Mouse (Mus musculus) brain, embryonic 14.5 days (tissue): ENCODE measurements around the gene Usp2. TPM values are rescaled to one million over a fixed set of nuclear protein-coding genes. Genes with fewer than 3 reads are reported as not detected.

ENCODE experiments used
- DNase-seq: peaks from one replicate; pipeline ENCODE4 v3.0.0-alpha.2; 2011; ENCODE audit warnings: low read depth
- CTCF ChIP-seq: fragments of 200-500 bp; IDR thresholded peaks from 2 replicates; pipeline ENCODE4 v1.5.1; 2012; ENCODE audit warnings: inconsistent platforms, mild to moderate bottlenecking, moderate library complexity, borderline replicate concordance; ENCODE audit not compliant: insufficient read depth, insufficient read length; ENCODE audit errors: extremely low read depth
- POLR2A ChIP-seq: fragments of 200-500 bp; IDR thresholded peaks from 2 replicates; pipeline ENCODE4 v1.6.1; 2012; ENCODE audit warnings: mild to moderate bottlenecking, inconsistent platforms, borderline replicate concordance; ENCODE audit not compliant: poor library complexity, insufficient read depth, insufficient read length, severe bottlenecking; ENCODE audit errors: extremely low read depth
- polyA plus RNA-seq: library from polyadenylated mRNA; depleted of rRNA; stranded (reverse); fragments of >200 nt; gene quantifications from 2 replicates; pipeline ENCODE4 v1.2.3, GENCODE M21; 2012; rRNA removed

Gene Usp2
- polyA plus RNA-seq, 1 experiment = 4.0 TPM

GRCm38 (mm10) chr9:44135731-44136411, 69.0 kb downstream of the Usp2 start:
- no peak for TF ChIP-seq CTCF
- no peak for TF ChIP-seq POLR2A
- peak; percentile 56 for DNase-seq

DNA sequence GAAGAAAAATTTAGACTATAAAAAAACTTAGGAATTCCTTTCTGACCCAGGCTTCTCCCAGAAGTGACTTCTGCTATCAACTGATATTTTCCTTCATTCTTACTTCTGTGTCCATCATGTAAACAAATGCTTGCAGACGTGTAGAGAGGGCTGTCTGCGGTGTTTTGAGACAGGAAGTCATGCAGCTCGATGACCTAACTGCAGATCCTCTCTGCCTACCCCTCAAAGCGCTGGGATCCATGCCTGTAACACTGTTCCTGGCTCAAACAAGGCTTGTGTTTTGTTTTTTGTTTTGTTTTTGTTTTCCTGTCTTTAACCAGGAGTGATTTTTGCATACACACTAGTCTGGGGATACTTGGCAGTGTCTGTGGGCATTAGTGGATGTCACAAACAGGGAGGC, 71.0 kb downstream of the Usp2 start:
- TF ChIP-seq POLR2A = no peak
- TF ChIP-seq CTCF = no peak
- no peak for DNase-seq

DNA sequence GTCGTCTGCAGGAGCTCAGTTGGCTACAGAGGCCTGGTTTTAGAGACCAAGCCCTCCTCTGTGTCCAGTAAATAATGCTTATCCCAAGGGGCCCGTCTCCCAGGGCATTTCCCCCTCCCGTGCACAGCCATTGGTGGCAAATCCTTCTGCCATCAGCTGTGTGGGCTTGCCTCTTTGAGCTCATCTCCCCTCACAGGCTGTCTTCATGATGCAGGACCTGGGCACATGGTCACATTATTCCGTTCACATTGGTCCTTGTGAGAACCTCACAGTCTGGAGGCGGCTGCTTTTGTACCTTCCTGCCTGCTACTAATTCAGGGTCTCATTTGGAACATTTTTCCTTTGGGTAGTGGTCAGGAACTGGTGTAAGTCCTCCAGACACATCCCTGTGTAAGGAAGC, 75.1 kb downstream of the Usp2 start:
- no peak for TF ChIP-seq CTCF
- TF ChIP-seq POLR2A = no peak
- DNase-seq = no peak

GRCm38 (mm10) chr9:44143421-44143820, 76.6 kb downstream of the Usp2 start:
- TF ChIP-seq POLR2A = no peak
- TF ChIP-seq CTCF = no peak

GRCm38 (mm10) chr9:44144023-44144717, 77.3 kb downstream of the Usp2 start:
- TF ChIP-seq POLR2A = no peak
- peak; percentile 23; the same call in 1 of the 2 replicates for TF ChIP-seq CTCF
- DNase-seq = peak; percentile 15

More at GRCm38 (mm10) chr9:44143421-44143820, 76.6 kb downstream of the Usp2 start:
- DNase-seq = no peak

DNA sequence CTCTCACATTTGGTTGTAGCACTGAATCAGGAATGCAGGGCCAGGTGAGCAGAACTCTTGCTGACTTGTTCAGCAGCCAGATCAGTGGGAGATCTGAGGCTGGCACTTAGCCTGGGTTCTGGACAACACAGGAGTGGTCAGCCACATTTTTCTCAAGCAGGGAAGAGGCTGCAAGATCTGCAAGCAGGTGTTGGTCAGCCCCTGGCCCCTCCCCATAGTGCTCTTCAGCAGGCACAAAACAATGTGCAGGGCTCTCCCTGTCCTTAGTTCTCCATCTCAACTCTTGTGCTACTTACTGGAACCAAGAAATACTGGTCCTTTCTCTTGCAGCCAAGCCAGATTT, 77.9 kb downstream of the Usp2 start:
- TF ChIP-seq POLR2A (no peak), CTCF (no peak)
- no peak for DNase-seq

Other genes starting within 250 kb of the Usp2 start
- gene Thy1, start 23.6 kb upstream of the Usp2 start, polyA plus RNA-seq = 11.6 and 13.1 TPM in 2 replicates
- 1.8 and 3.8 TPM in 2 replicates for gene Mfrp, start 34.7 kb downstream of the Usp2 start, polyA plus RNA-seq
- gene C1qtnf5, start 40.2 kb downstream of the Usp2 start, polyA plus RNA-seq = 5.2 and 6.8 TPM in 2 replicates
- 0.06 and 0.29 TPM in 2 replicates for gene Gm49380, start 46.5 kb downstream of the Usp2 start, polyA plus RNA-seq
- 31.4 and 34.7 TPM in 2 replicates for gene Rnf26, start 46.5 kb downstream of the Usp2 start, polyA plus RNA-seq
- gene Mcam, start 67.4 kb downstream of the Usp2 start, polyA plus RNA-seq = 28.5 and 28.9 TPM in 2 replicates
- gene Cbl, start 167.0 kb downstream of the Usp2 start, polyA plus RNA-seq = 24.5 and 30.7 TPM in 2 replicates
- 0.15 TPM in 1 of 2 replicates, not detected in the other for gene Ccdc153, start 173.7 kb downstream of the Usp2 start, polyA plus RNA-seq
- gene Pdzd3, start 184.4 kb downstream of the Usp2 start, polyA plus RNA-seq = 0.57 and 0.78 TPM in 2 replicates
- 4.0 and 4.5 TPM in 2 replicates for gene Nlrx1, start 201.6 kb downstream of the Usp2 start, polyA plus RNA-seq
- 72.9 and 77.1 TPM in 2 replicates for gene Abcg4, start 221.6 kb downstream of the Usp2 start, polyA plus RNA-seq
- gene Hinfp, start 238.7 kb downstream of the Usp2 start, polyA plus RNA-seq = 44.2 and 47.6 TPM in 2 replicates